Mouse (Mus musculus) heart, embryonic 11.5 days (tissue): ENCODE measurements at regions not wholly inside any gene's neighbourhood (a gene's known extent, or its start where the extent isn't known, plus 50 kb on each side); places are given as distances from the start of the nearest gene placed in this dataset.
A peak's percentile ranks its signal among the peaks of the same experiment; 100 is the strongest.

Experiments used
- ATAC-seq: fragments of 200-750 bp; cut with Nextera tagmentation; replicated peaks from 2 replicates; pipeline ENCODE4 v1.8.0; 2017; ENCODE audit warnings: moderate library complexity; ENCODE audit not compliant: insufficient number of reproducible peaks, low FRiP score, low TSS enrichment
- H3K27ac ChIP-seq: fragments of 300-500 bp; sonication (generic); 2 replicates; pipeline ENCODE4 v1.5.1; 2014; ENCODE audit warnings: mild to moderate bottlenecking, low read depth, low read length
- H3K27me3 ChIP-seq: fragments of 300-500 bp; sonication (generic); 2 replicates; pipeline ENCODE4 v1.6.1; 2014; ENCODE audit warnings: mild to moderate bottlenecking, low read length, mixed read lengths; ENCODE audit not compliant: control insufficient read depth, insufficient read depth
- H3K36me3 ChIP-seq: fragments of 300-500 bp; sonication (generic); 2 replicates; pipeline ENCODE4 v1.6.1; 2014; ENCODE audit warnings: mild to moderate bottlenecking, low read length, moderate library complexity, mixed read lengths; ENCODE audit not compliant: control insufficient read depth, insufficient read depth
- H3K4me1 ChIP-seq: fragments of 300-500 bp; sonication (generic); 2 replicates; pipeline ENCODE4 v1.6.1; 2014; ENCODE audit warnings: low read length; ENCODE audit not compliant: control insufficient read depth, insufficient read depth
- H3K4me2 ChIP-seq: fragments of 300-500 bp; sonication (generic); 2 replicates; pipeline ENCODE4 v1.6.1; 2014; ENCODE audit warnings: mild to moderate bottlenecking, moderate library complexity
- H3K4me3 ChIP-seq: fragments of 300-500 bp; sonication (generic); 2 replicates; pipeline ENCODE4 v1.5.1; 2014; ENCODE audit warnings: low read depth, low read length
- H3K9ac ChIP-seq: fragments of 300-500 bp; sonication (generic); 2 replicates; pipeline ENCODE4 v1.6.1; 2014; ENCODE audit warnings: mild to moderate bottlenecking, low read depth, low read length, moderate library complexity
- H3K9me3 ChIP-seq: fragments of 300-500 bp; sonication (generic); replicated peaks from 2 replicates; pipeline ENCODE4 v1.6.1; 2016; ENCODE audit warnings: low read length; ENCODE audit not compliant: control insufficient read depth
- WGBS: fragments of 180-500 bp; shearing (Covaris S2); extraction: QIAGEN DNeasy Blood & Tissue Kit; methylation state at CpG from one replicate; pipeline ENCODE4 v1.1.7; 2014; ENCODE audit not compliant: insufficient replicate concordance; 5-methylcytosine and 5-hydroxymethylcytosine counted together

- H3K4me1 ChIP-seq: peaks cover 3% of the 10 kb centered on the region; the same call in 1 of the 2 replicates
- 39% methylated on average over 7 of the region's 7 CpGs for WGBS
- H3K36me3 ChIP-seq: no peaks in the 10 kb centered on the region
- ATAC-seq: no peak
- no peaks in the 10 kb centered on the region for H3K9me3 ChIP-seq
- H3K27ac ChIP-seq: no peak overlapping the region
- H3K27me3 ChIP-seq: no peaks in the 10 kb centered on the region
- H3K4me2 ChIP-seq: no peak overlapping the region
- H3K4me3 ChIP-seq: no peak overlapping the region
- H3K9ac ChIP-seq: no peak overlapping the region
These were observed 125.9 kb downstream of the Evx1 start for GRCm38 (mm10) chr6:52439204-52439603.

GRCm38 (mm10) chr6:52440160-52440559 lies 126.9 kb downstream of the Evx1 start:
- no peak for ATAC-seq
- Histone ChIP-seq H3K9ac (no peak overlapping the region), H3K27me3 (no peaks in the 10 kb centered on the region), H3K27ac (no peak overlapping the region), H3K9me3 (no peaks in the 10 kb centered on the region), H3K4me2 (no peak overlapping the region), H3K4me3 (no peak overlapping the region), H3K4me1 (peaks cover 3% of the 10 kb centered on the region; the same call in 1 of the 2 replicates), H3K36me3 (no peaks in the 10 kb centered on the region)
- 67% methylated on average over 3 of the region's 3 CpGs for WGBS

DNA sequence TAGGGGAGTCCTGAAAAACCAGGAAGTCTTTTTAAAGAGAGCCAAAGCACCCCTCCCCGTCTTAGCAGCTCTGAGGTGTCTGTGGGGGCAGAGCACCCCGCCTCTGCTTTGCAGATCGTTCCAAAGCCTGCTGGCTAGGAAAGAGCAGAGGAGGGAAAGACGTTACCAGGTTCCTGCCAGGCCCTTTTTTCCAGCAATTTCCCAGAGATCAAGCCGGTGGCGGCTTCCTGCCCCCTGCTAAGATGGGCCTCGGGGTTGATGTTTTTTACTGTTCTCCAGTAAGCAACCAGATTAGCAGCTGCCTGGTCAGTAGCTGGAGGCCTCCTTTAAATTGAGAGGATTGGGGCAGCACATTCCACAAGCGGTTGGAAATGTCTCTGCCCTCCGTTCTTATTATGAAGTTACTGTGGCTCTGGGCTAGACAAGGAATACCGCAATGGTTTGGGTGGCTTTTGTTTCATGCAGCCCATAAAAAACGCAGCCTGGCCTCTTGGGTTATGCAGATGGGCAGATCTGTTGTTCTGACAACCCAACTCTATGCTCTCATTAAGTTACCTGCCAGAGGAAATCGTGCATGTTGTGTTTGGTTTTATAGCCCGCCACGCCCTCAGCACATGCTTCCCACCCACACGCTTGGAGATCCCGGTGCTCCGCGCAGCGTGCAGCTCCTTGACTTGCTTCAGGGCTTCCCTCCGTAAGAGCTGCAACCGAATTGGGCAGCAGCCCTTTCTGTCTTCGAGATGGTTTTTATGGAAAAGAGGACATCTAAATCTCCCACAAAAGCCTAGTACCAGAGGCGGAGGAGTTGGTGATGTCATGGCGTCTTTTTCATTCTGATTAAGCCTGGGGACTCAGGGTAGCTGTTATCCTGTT lies 130.1 kb downstream of the Evx1 start:
- Histone ChIP-seq H3K27me3 (no peaks in the 10 kb centered on the region), H3K36me3 (no peaks in the 10 kb centered on the region), H3K9me3 (no peaks in the 10 kb centered on the region), H3K4me3 (no peak overlapping the region), H3K27ac (no peak overlapping the region), H3K9ac (no peak overlapping the region), H3K4me2 (peak overlapping the region; percentile 48), H3K4me1 (peaks cover 3% of the 10 kb centered on the region; the same call in 1 of the 2 replicates)
- WGBS: 36% methylated on average over 24 of the region's 24 CpGs
- ATAC-seq: no peak

DNA sequence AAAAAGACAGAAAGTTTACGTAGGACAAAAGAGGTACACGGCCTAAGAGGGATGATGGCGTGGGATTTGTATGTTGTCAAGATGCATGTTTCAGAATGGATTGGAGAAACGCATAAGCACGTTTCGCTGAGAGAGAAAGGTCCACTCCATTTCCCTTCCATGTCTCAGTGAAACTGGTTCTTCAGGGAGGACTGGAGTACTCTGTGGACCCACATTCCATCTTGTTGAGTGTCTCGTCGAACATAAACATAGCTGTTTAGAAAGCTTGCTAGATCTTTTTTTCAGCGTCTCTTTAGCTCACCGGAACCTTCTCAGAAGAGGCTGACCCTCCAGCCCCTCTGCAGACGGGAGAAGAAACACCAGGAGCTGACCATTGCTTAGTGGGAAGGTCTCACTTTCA lies 145.5 kb downstream of the Evx1 start:
- no peak for ATAC-seq
- Histone ChIP-seq H3K9me3 (0 out of 2 replicates have a peak, but pooled peaks cover 3% of the 10 kb centered on the region), H3K4me2 (no peak overlapping the region), H3K9ac (no peak overlapping the region), H3K4me1 (no peaks in the 10 kb centered on the region), H3K4me3 (no peak overlapping the region), H3K27ac (no peak overlapping the region), H3K27me3 (no peaks in the 10 kb centered on the region), H3K36me3 (no peaks in the 10 kb centered on the region)
- WGBS: 84% methylated on average over 11 of the region's 11 CpGs

- Histone ChIP-seq H3K4me2 (no peak overlapping the region), H3K9me3 (0 out of 2 replicates have a peak, but pooled peaks cover 3% of the 10 kb centered on the region), H3K4me1 (no peaks in the 10 kb centered on the region), H3K27me3 (no peaks in the 10 kb centered on the region), H3K36me3 (no peaks in the 10 kb centered on the region), H3K9ac (no peak overlapping the region), H3K4me3 (no peak overlapping the region), H3K27ac (no peak overlapping the region)
- WGBS: 70% methylated on average over 2 of the region's 2 CpGs
- ATAC-seq: no peak
These were observed 147.9 kb downstream of the Evx1 start for GRCm38 (mm10) chr6:52461186-52461585.

- Histone ChIP-seq H3K9ac (no peak overlapping the region), H3K27me3 (no peaks in the 10 kb centered on the region), H3K4me3 (no peak overlapping the region), H3K36me3 (no peaks in the 10 kb centered on the region), H3K4me2 (no peak overlapping the region), H3K9me3 (no peaks in the 10 kb centered on the region), H3K4me1 (no peaks in the 10 kb centered on the region), H3K27ac (no peak overlapping the region)
- 87% methylated on average over 12 of the region's 12 CpGs for WGBS
- no peak for ATAC-seq
These were observed 150.1 kb downstream of the Evx1 start for GRCm38 (mm10) chr6:52463369-52463768.

DNA sequence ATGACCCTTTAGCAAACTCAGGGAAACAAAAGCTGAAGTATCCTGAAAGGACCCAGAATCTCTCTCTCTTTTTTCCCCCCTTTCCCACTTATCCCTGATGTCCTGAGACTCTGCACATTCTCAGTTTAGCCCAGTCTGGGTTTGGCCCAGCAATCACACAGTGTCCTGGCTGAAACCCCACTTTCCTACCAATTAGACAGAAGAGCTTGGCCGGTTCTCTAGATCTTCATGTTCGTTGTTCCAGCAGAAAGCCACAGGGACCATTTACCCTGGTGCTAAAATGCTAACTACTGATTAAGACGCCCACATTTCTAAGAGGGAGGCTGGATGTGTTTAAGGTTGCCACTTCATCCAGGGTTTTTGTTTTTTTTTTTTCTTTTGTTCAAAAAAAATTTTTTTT lies 151.3 kb downstream of the Evx1 start:
- 73% methylated on average over 3 of the region's 3 CpGs for WGBS
- no peaks in the 10 kb centered on the region for H3K36me3 ChIP-seq

DNA sequence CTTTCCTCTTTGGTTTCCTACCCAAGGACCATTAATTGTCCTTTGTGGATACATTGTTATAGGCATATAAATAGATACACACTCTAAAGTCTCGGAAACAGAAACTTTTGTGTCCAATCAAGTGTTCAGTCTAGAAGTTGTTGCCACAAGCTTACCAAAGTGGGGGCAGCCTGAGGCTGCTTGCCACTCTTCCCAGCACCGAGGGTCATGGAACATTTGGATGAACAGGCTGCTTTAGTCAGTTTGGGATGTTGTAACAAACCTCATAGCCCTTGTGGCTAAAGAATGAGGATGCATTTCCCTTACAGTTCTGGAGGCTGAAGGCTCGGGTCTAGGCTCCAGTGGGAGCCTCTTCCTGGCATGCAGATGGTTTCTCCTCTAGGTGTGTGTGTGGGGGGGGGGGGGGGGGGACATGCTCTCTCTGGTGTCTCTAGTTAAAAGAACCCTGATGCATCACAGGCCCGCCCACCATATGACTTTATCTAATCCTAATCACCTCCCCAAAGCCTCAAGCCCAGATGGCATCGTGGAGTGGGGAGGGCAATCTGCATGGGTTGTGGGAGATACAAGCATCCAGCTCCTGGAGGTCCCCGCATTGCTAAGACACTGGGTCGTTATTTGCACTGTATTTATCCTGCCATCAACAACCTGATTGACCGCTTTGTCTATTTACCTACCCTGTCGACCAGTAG lies 152.7 kb downstream of the Evx1 start:
- Histone ChIP-seq H3K4me3 (no peak overlapping the region), H3K4me2 (no peak overlapping the region), H3K9me3 (no peaks in the 10 kb centered on the region), H3K27me3 (no peaks in the 10 kb centered on the region), H3K36me3 (no peaks in the 10 kb centered on the region), H3K27ac (no peak overlapping the region), H3K9ac (no peak overlapping the region), H3K4me1 (no peaks in the 10 kb centered on the region)
- WGBS: 74% methylated on average over 9 of the region's 9 CpGs
- ATAC-seq: no peak

More for the DNA sequence above, 151.3 kb downstream of the Evx1 start:
- no peaks in the 10 kb centered on the region for H3K9me3 ChIP-seq
- no peak overlapping the region for H3K4me2 ChIP-seq
- no peak for ATAC-seq
- H3K9ac ChIP-seq: no peak overlapping the region
- H3K4me3 ChIP-seq: no peak overlapping the region
- no peaks in the 10 kb centered on the region for H3K4me1 ChIP-seq
- no peaks in the 10 kb centered on the region for H3K27me3 ChIP-seq
- no peak overlapping the region for H3K27ac ChIP-seq
